Mouse (Mus musculus) heart, postnatal 36 days (tissue): ENCODE results near the gene Rab31. TPM values are rescaled to one million over a fixed set of nuclear protein-coding genes. Genes with fewer than 3 reads are reported as not detected.

Experiments
- DNase-seq, 2 experiments: peaks; one replicate each; pipeline ENCODE4 v3.0.0; 2021 to 2022
- intact Hi-C: fragments of 180-260 bp; cut with DNase I; formaldehyde crosslinking; loops from one replicate; pipeline ENCODE4 v1.15.1; 2025
- total RNA-seq, 2 experiments: library from RNA; stranded (reverse); gene quantifications; 2 replicates each; pipeline ENCODE4 v1.2.3; 2021

The Rab31 gene
- total RNA-seq, 2 experiments from 2014 or later = 13.6 to 15.6 TPM

- intact Hi-C loops = loop anchor here (2.0 kb wide), 1 partner anchor 70 kb away; the partner anchor contains the start of gene Ppp4r1
- DNase-seq = peak in 1 of 2 experiments; percentile 49
These were observed 59.6 kb downstream of the Rab31 start for GRCm38 (mm10) chr17:65712861-65713535.

- DNase-seq = no peak
- intact Hi-C loops = loop anchor here (2.0 kb wide), 1 partner anchor 71 kb away; the partner anchor contains the start of gene Ppp4r1
These were observed 60.8 kb downstream of the Rab31 start for GRCm38 (mm10) chr17:65711779-65712178.

DNA sequence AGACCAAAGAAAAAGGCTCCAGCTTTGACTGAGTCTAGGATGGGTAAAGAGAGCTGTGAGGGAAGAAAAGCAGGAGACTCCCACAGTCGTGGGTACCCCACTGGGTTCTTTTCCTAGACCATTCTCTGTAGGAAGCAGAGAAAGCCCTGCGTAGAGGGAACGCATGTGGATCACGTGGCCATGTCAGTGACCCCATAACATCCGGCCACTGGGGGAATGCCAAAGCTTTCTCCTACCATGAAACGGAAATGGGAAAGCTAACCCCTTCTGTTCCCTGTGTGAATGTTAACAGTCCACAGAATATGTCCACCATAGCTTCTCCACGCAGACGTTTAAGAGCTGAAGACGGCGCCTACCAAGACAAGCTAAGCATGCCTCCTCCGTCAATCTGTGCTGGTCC, 62.0 kb downstream of the Rab31 start:
- intact Hi-C loops = no loop called here
- DNase-seq = no peak

GRCm38 (mm10) chr17:65706220-65706619, 66.3 kb downstream of the Rab31 start:
- intact Hi-C loops = loop anchor here (5.0 to 10.0 kb wide), 4 partner anchors 66 to 399 kb away; partner anchors contain the start of genes Ndufv2, Rab31 and Vapa
- DNase-seq = peak; percentile 60 to 73

- intact Hi-C loops = loop anchor here (10.0 kb wide), 1 partner anchor 401 kb away; the partner anchor contains the start of gene Ndufv2
- DNase-seq = no peak
These were observed 68.8 kb downstream of the Rab31 start for GRCm38 (mm10) chr17:65703527-65704391.

DNA sequence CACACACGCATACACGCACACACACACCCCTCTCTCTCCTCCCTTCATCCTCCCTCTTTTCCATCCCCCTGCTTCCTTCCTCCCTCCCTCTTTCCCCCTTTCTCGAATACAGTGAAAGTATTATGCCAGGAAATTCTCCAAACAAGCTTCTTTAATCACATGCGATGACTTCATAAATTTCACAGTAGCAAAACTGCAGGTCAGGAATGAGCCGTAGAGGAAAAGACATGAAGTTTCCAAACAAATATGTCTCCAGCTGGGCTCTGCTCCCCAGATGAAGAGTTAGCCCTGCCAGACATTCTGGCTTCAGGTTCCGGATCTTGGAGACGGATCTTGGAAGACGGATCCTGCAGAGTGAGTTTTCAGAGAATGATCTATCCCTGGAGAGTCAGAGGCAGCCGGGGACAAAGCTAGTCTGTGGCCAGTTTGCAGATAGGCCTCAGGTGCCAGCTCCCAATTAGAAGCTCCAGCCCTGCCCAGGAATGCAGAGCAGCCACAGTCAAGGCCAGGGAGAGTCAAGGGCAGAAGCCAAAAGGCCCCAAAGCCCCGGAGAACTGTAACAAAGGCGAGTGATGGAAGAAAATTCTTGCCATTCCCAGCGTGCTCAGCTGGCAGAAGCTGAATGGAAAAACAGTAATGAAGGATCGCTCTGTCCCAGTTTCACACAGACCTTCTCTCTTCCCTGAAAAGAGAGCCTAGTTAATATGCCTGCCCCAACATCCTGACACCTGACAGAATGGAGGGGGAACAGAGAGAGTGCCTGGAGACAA, 70.6 kb downstream of the Rab31 start:
- peak; percentile 62 to 71 for DNase-seq
- intact Hi-C loops = loop anchor here (10.0 kb wide), 1 partner anchor 403 kb away; the partner anchor contains the start of gene Ndufv2

GRCm38 (mm10) chr17:65701356-65701755, 71.2 kb downstream of the Rab31 start:
- intact Hi-C loops = loop anchor here (10.0 kb wide), 1 partner anchor 403 kb away; the partner anchor contains the start of gene Ndufv2
- DNase-seq = no peak

GRCm38 (mm10) chr17:65700060-65700459, 72.5 kb downstream of the Rab31 start:
- no peak for DNase-seq
- intact Hi-C loops = loop anchor here (10.0 kb wide), 1 partner anchor 405 kb away; the partner anchor contains the start of gene Ndufv2

GRCm38 (mm10) chr17:65697791-65698463, 74.6 kb downstream of the Rab31 start:
- intact Hi-C loops = no loop called here
- DNase-seq = no peak

DNA sequence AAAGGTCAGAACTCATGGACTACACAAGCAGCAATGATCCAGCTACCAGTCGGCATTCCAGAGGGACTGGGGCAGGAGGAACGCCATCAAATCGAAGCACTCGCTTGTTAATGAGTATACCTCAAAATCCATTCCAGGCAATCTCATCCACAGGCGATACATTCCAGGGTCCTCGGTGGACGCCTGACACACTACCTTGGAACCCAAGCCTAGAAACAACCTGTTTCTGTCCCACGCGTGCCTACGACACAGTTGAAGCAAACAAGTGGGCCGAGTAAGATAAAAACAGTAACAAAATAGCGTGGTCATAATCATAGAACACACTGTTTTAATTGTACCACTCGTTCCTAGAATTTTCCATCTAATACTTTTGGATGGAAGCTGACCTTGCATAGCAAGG, 75.6 kb downstream of the Rab31 start:
- DNase-seq = no peak
- intact Hi-C loops = no loop called here

DNA sequence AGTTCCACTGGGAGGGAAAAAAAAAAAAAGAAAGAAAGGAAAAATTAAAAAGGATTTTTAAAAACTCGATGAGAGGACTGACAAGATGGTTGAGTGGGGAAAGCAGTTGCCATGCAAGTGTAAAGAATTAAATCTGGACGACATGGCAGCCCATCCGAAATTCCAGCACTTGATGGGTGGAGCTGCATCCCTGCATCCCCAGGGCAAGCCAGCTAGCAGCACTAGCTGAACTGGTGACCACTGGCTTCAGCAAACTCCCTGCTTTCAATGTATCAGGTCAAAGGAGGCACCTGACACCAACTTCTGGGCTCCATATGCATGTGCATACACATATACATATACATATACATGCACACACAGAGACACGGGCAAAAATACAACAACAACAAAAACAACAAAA, 80.3 kb downstream of the Rab31 start:
- DNase-seq = no peak
- intact Hi-C loops = no loop called here

- DNase-seq = peak; percentile 34 to 35
- intact Hi-C loops = no loop called here
These were observed 88.8 kb downstream of the Rab31 start for GRCm38 (mm10) chr17:65683731-65684130.

GRCm38 (mm10) chr17:65683316-65683715, 89.2 kb downstream of the Rab31 start:
- DNase-seq = no peak
- intact Hi-C loops = no loop called here

DNA sequence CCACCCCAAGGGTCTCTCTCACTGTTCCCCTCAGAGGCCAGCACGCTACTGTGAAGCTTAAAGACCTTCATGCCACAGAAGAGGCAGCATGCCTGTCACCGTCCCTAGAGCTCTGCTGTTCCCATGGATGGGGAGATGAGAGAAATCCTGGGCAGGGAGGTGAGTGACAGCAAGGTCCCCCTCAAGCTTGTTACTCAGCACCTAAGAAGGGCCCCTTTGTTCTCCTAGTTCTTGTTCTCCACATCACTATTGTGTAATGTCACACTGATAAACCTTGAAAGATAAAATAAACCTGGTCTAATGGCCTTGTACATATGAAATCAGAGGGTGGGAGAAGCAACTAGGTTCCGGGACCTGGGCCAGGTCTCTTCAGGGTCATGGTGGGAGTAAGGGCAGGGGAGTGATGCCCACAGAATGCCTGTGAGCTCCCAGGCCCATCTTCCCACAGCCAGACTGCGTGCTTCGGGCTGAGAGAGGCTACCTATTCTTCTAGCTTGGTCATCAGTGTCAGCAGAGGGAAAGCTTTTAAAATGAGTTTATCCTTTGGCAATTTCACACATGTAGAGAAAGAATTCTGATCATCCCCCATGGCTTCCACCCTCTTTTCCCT, 90.4 kb downstream of the Rab31 start:
- DNase-seq = no peak
- intact Hi-C loops = no loop called here

GRCm38 (mm10) chr17:65681516-65681915, 91.0 kb downstream of the Rab31 start:
- intact Hi-C loops = no loop called here
- DNase-seq = no peak

DNA sequence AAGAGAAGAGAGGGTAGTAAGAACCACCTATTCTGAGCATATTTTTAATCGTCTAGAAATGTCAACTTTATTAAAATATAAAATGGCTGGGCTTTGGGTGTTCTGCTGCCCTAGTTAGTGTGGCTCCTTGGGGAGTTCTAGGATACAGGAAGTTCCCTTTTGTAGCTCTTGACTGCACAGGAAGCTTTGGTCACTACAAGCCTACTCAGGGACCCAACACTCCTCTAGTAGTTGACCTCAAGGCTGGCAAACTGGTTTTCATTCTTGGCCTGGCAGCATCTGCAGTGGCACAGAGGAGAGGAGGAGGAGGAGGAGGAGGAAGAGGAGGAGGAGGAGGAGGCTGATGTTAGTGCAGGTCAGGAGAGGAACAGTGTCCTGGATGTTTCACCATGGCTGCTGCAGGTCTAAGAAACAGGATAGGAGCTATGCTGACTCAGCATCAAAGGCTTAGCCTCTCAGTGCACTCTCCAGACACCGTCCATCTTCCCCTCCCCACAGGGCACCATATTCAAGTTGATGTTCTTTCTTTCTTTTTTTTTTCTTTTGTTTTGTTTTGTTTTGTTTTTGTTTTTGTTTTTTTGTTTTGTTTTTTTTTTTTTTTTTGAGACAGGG, 91.6 kb downstream of the Rab31 start:
- intact Hi-C loops = no loop called here
- DNase-seq = no peak

- intact Hi-C loops = no loop called here
- peak; percentile 33 to 36 for DNase-seq
These were observed 92.6 kb downstream of the Rab31 start for GRCm38 (mm10) chr17:65679806-65680446.

DNA sequence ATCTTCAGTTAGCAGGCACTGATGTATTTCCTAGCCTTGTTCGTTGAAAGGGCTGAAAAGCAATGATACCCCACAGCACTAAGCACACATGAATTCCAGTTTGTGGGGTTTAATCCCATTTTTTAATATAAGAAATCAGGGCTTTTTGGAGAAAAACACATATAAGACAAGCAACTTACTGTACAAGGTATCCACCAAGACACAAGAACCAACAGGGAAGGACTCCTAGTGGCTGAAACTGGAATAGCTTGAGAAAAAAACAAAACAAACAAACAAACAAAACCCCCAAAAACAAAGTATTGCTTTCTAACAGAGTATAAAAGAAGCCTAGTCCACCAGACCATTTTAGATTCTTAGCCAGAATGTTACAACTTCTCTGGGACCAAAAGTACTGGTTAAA, 94.8 kb downstream of the Rab31 start:
- DNase-seq = no peak
- intact Hi-C loops = loop anchor here (2.0 kb wide), 1 partner anchor 63 kb away; no protein-coding TSS in a partner anchor
